In genomic region chr17:53588097-53588855, GRCm38 (mm10) we compare ENCODE assay signal across 11 mouse cellular contexts. TPM values are rescaled to one million over a fixed set of nuclear protein-coding genes. Genes with fewer than 3 reads are reported as not detected.
DNase-seq lines count a peak whose midpoint lies in the region; ATAC-seq and TF ChIP-seq lines count a peak whose summit lies in the region.
"Had no signal": no experiment of that assay in that cellular context is flagged by ENCODE, and none has a peak within 500 bp of the region (broad histone marks: within the 10 kb centered on the region; RNA-seq: fewer than 3 reads in every experiment).

No protein-coding gene starts in this region.

- H3K9me3 ChIP-seq in heart, embryonic 12.5 days (replicated peaks): no peaks in the 10 kb centered on the region
- H3K9me3 ChIP-seq in heart, postnatal 0 days (replicated peaks; ENCODE audit: control insufficient read depth, low read length): no peaks in the 10 kb centered on the region
- H3K9me3 ChIP-seq in stomach, postnatal 0 days (ENCODE audit: control insufficient read depth, low read length): no peaks in the 10 kb centered on the region

- TF ChIP-seq POLR2A in spleen, adult 2 months (IDR thresholded peaks at IDR 0.05; ENCODE audit: low read depth, low read length): no peak

- 81% methylated on average over 9 of the region's 9 CpGs for WGBS in heart, embryonic 12.5 days
- 60% methylated on average over 9 of the region's 9 CpGs for WGBS in spleen, adult 2 months
- WGBS in heart, postnatal 0 days: 69% methylated on average over 9 of the region's 9 CpGs
- 70% methylated on average over 9 of the region's 9 CpGs for WGBS in stomach, postnatal 0 days

- TF ChIP-seq CTCF in spleen, adult 2 months (IDR thresholded peaks at IDR 0.05; ENCODE audit: extremely low read depth, insufficient read depth, insufficient read length, insufficient replicate concordance): no peak
- no peak for TF ChIP-seq CTCF in heart, postnatal 0 days (IDR thresholded peaks at IDR 0.05; ENCODE audit: low read depth)
- no peak for TF ChIP-seq CTCF in stomach, postnatal 0 days (IDR thresholded peaks at IDR 0.05; ENCODE audit: low read depth)

- H3K4me3 ChIP-seq in heart, embryonic 12.5 days: no peak overlapping the region
- no peak overlapping the region for H3K4me3 ChIP-seq in spleen, adult 2 months (ENCODE audit: extremely low read depth, insufficient read depth, insufficient read length)
- no peak overlapping the region for H3K4me3 ChIP-seq in heart, postnatal 0 days (ENCODE audit: low read depth, low read length)
- H3K4me3 ChIP-seq in stomach, postnatal 0 days (ENCODE audit: low read depth, low read length): no peak overlapping the region

- no peaks in the 10 kb centered on the region for H3K36me3 ChIP-seq in heart, embryonic 12.5 days
- peaks cover 5% of the 10 kb centered on the region; the same call in 1 of the 2 replicates for H3K36me3 ChIP-seq in spleen, adult 2 months (ENCODE audit: control insufficient read depth, insufficient read depth, low read length)
- no peaks in the 10 kb centered on the region for H3K36me3 ChIP-seq in heart, postnatal 0 days (replicated peaks; ENCODE audit: control insufficient read depth, insufficient read depth, low read length)
- H3K36me3 ChIP-seq in stomach, postnatal 0 days (ENCODE audit: control insufficient read depth, insufficient read depth, low read length): no peaks in the 10 kb centered on the region

- no peak for TF ChIP-seq EP300 in heart, postnatal 0 days (IDR thresholded peaks at IDR 0.05; ENCODE audit: low read depth)
- TF ChIP-seq EP300 in stomach, postnatal 0 days (optimal IDR thresholded peaks at IDR 0.05): no peak

- ATAC-seq in heart, embryonic 12.5 days (ENCODE audit: insufficient number of reproducible peaks, low FRiP score): no peak
- ATAC-seq in heart, postnatal 0 days (ENCODE audit: insufficient read depth, low read depth): no peak
- no peak for ATAC-seq in stomach, postnatal 0 days (ENCODE audit: low FRiP score, low TSS enrichment)

- peak overlapping the region; percentile 58; the same call in 1 of the 2 replicates for H3K4me2 ChIP-seq in heart, embryonic 12.5 days
- no peak overlapping the region for H3K4me2 ChIP-seq in heart, postnatal 0 days (ENCODE audit: low read depth, low read length)
- no peak overlapping the region for H3K4me2 ChIP-seq in stomach, postnatal 0 days (replicated peaks; ENCODE audit: low read depth)

- no peak for DNase-seq in heart, adult 8-10 months (ENCODE audit: low spot score)
- no peak for DNase-seq in spleen, adult 2 months (ENCODE audit: low read depth in 1 of 2, low spot score in 2 of 2)
- no peak for DNase-seq in spleen, postnatal 14 days (ENCODE audit: low spot score in 2 of 2)
- DNase-seq in heart, postnatal 0 days (ENCODE audit: low spot score): no peak
- DNase-seq in stomach, postnatal 0 days (ENCODE audit: low spot score): no peak
- no peak for DNase-seq in right cerebral cortex, postnatal 10 days (ENCODE audit: low spot score in 2 of 2)
- DNase-seq: adrenal gland, postnatal 25 days; lung, postnatal 14 days had no signal

- H3K27me3 ChIP-seq in heart, embryonic 12.5 days (replicated peaks): no peaks in the 10 kb centered on the region
- no peaks in the 10 kb centered on the region for H3K27me3 ChIP-seq in spleen, adult 2 months (ENCODE audit: control insufficient read depth, insufficient read depth, low read length)
- no peaks in the 10 kb centered on the region for H3K27me3 ChIP-seq in heart, postnatal 0 days (ENCODE audit: control insufficient read depth, insufficient read depth, low read length)
- H3K27me3 ChIP-seq in stomach, postnatal 0 days (ENCODE audit: control insufficient read depth, insufficient read depth, low read length): no peaks in the 10 kb centered on the region

- peak overlapping the region; percentile 94 for H3K27ac ChIP-seq in heart, embryonic 12.5 days (ENCODE audit: poor library complexity, severe bottlenecking)
- peak overlapping the region; percentile 11; the same call in 1 of the 2 replicates for H3K27ac ChIP-seq in spleen, adult 2 months (ENCODE audit: insufficient read depth, low read length)
- peak overlapping the region; percentile 89 for H3K27ac ChIP-seq in heart, postnatal 0 days (ENCODE audit: low read depth)
- peak overlapping the region; percentile 53; the same call in 1 of the 2 replicates for H3K27ac ChIP-seq in stomach, postnatal 0 days (replicated peaks)

- H3K4me1 ChIP-seq in heart, embryonic 12.5 days (replicated peaks): peaks cover 35% of the 10 kb centered on the region
- peaks cover 16% of the 10 kb centered on the region; the same call in 1 of the 2 replicates for H3K4me1 ChIP-seq in spleen, adult 2 months (ENCODE audit: control insufficient read depth, insufficient read depth, insufficient read length)
- H3K4me1 ChIP-seq in heart, postnatal 0 days (ENCODE audit: control insufficient read depth, insufficient read depth): peaks cover 43% of the 10 kb centered on the region
- 0 out of 2 replicates have a peak, but pooled peaks cover 5% of the 10 kb centered on the region for H3K4me1 ChIP-seq in stomach, postnatal 0 days (replicated peaks; ENCODE audit: control insufficient read depth, insufficient read depth)

- peak overlapping the region; percentile 38; the same call in 1 of the 2 replicates for H3K9ac ChIP-seq in heart, embryonic 12.5 days
- H3K9ac ChIP-seq in heart, postnatal 0 days (replicated peaks; ENCODE audit: low read depth, low read length): no peak overlapping the region
- H3K9ac ChIP-seq in stomach, postnatal 0 days (ENCODE audit: low read length): no peak overlapping the region

RNA-seq across cellular contexts. Expression of gene Kat2b, which starts 21.6 kb away (rescaled TPM):
- polyA plus RNA-seq in heart, embryonic 12.5 days (2016; fragmentation: Nextera tagmentation; extraction: Ambion mirVana): 9.9 and 14.0 TPM in 2 replicates
- 100 to 1,000 TPM in 1 of 4 experiments, 10 to 100 TPM in 3; 78.8 to 106 (median 88.9) TPM for total RNA-seq in heart, adult 8-10 months (2022)
- 5.0 and 5.2 TPM in 2 replicates for polyA plus RNA-seq in spleen, adult 2 months (2012; rRNA removed)
- 65.1 and 71.3 TPM in 2 replicates for total RNA-seq in heart, postnatal 0 days (2014; rRNA removed; ENCODE audit: low replicate concordance)
- 11.0 and 12.1 TPM in 2 replicates for polyA plus RNA-seq in heart, postnatal 0 days (2015; fragmentation: Nextera tagmentation; extraction: Ambion mirVana)
- polyA plus RNA-seq in stomach, postnatal 0 days (2015; fragmentation: Nextera tagmentation; extraction: Ambion mirVana): 3.8 and 4.9 TPM in 2 replicates

RNA-seq across cellular contexts. Expression of gene Pp2d1, which starts 49.0 kb away (rescaled TPM):
- 0.19 and 0.23 TPM in 2 replicates for polyA plus RNA-seq in heart, embryonic 12.5 days (2016; fragmentation: Nextera tagmentation; extraction: Ambion mirVana)
- total RNA-seq in heart, adult 8-10 months (2022): not detected
- not detected in 2 replicates for polyA plus RNA-seq in spleen, adult 2 months (2012; rRNA removed)
- total RNA-seq in heart, postnatal 0 days (2014; rRNA removed; ENCODE audit: low replicate concordance): not detected in 2 replicates
- 0.14 TPM in 1 of 2 replicates, not detected in the other for polyA plus RNA-seq in heart, postnatal 0 days (2015; fragmentation: Nextera tagmentation; extraction: Ambion mirVana)
- polyA plus RNA-seq in stomach, postnatal 0 days (2015; fragmentation: Nextera tagmentation; extraction: Ambion mirVana): 0.12 and 0.22 TPM in 2 replicates
- total RNA-seq: adrenal gland, postnatal 25 days had no signal
- polyA plus RNA-seq: small intestine, adult 2 months; urinary bladder, adult 2 months had no signal

Comparison
In these comparisons a context has a peak if more than half of its experiments do, and no peak if none do; other contexts are left out.
1. H3K27ac ChIP-seq: peak in every context shown above with its lines; median percentile 94 in heart, embryonic 12.5 days; 89 in heart, postnatal 0 days; 53 in stomach, postnatal 0 days; 11 in spleen, adult 2 months.